Mouse (Mus musculus): ENCODE data around the gene Gm21149. TPM values are rescaled to one million over a fixed set of nuclear protein-coding genes. Genes with fewer than 3 reads are reported as not detected.
"Not testable (repeated sequence)": the region's sequence is repeated elsewhere in the genome, so short reads cannot be mapped to it uniquely, and the experiment has no call there.

Gm21149 gene
- polyA plus RNA-seq, 1 experiment, result not detected

- not testable (repeated sequence) for DNase-seq (ENCODE audit: extremely low spot score in 1 of 2, low spot score in 1 of 2)
Measured at GRCm38 (mm10) chr5:15466218-15466617, 10.1 kb downstream of the Gm21149 start.

- DNase-seq (ENCODE audit: extremely low spot score in 1 of 2, low spot score in 1 of 2), result peak in 1 of 2 experiments; percentile 61
Measured at GRCm38 (mm10) chr5:15463561-15463960, 12.8 kb downstream of the Gm21149 start.

- DNase-seq (ENCODE audit: extremely low spot score in 1 of 2, low spot score in 1 of 2), result not testable (repeated sequence)
Measured at GRCm38 (mm10) chr5:15461613-15462012, 14.7 kb downstream of the Gm21149 start.

- DNase-seq (ENCODE audit: extremely low spot score in 1 of 2, low spot score in 1 of 2), result not testable (repeated sequence)
Measured at GRCm38 (mm10) chr5:15457865-15458571, 18.3 kb downstream of the Gm21149 start.

Other genes starting within 250 kb of the Gm21149 start
- gene Gm21190, start 52.7 kb upstream of the Gm21149 start, polyA plus RNA-seq (2012; rRNA removed), result not detected in 2 replicates
- gene Gm21083, start 100.8 kb upstream of the Gm21149 start, polyA plus RNA-seq (2012; rRNA removed), result not detected in 2 replicates
- not detected in 2 replicates for gene Speer4d, start 142.5 kb upstream of the Gm21149 start, polyA plus RNA-seq (2012; rRNA removed)
- gene 4930572O03Rik, start 180.5 kb upstream of the Gm21149 start, polyA plus RNA-seq (2012; rRNA removed), result not detected in 2 replicates
- gene Speer4c, start 237.7 kb upstream of the Gm21149 start, polyA plus RNA-seq (2012; rRNA removed), result not detected in 2 replicates